Mouse (Mus musculus) lung, postnatal 0 days (tissue): Measurements from ENCODE around the gene Prdm8. TPM values are rescaled to one million over a fixed set of nuclear protein-coding genes. Genes with fewer than 3 reads are reported as not detected.

Source experiments
- ATAC-seq: fragments of 200-750 bp; cut with Nextera tagmentation; 2 replicates; pipeline ENCODE4 v1.8.0; 2017; ENCODE audit warnings: moderate library complexity
- DNase-seq: peaks from one replicate; pipeline ENCODE4 v3.0.0-alpha.2; 2016; ENCODE audit warnings: low spot score
- H3K27ac ChIP-seq: fragments of 300-500 bp; sonication (generic); 2 replicates; pipeline ENCODE4 v1.5.1; 2014; ENCODE audit warnings: antibody characterized with exemption, mild to moderate bottlenecking, low read length, mixed read lengths
- H3K27me3 ChIP-seq: fragments of 300-500 bp; sonication (generic); replicated peaks from 2 replicates; pipeline ENCODE4 v1.6.1; 2014; ENCODE audit warnings: low read length, mixed read lengths; ENCODE audit not compliant: insufficient read depth
- H3K36me3 ChIP-seq: fragments of 300-500 bp; sonication (generic); 2 replicates; pipeline ENCODE4 v1.6.1; 2014; ENCODE audit warnings: low read length, mixed read lengths; ENCODE audit not compliant: insufficient read depth
- H3K4me1 ChIP-seq: fragments of 300-500 bp; sonication (generic); 2 replicates; pipeline ENCODE4 v1.6.1; 2014; ENCODE audit warnings: antibody characterized with exemption, low read depth, low read length, mixed read lengths; ENCODE audit not compliant: insufficient read depth
- H3K4me2 ChIP-seq: fragments of 300-500 bp; sonication (generic); replicated peaks from 2 replicates; pipeline ENCODE4 v1.6.1; 2014; ENCODE audit warnings: low read depth, mild to moderate bottlenecking, low read length, moderate library complexity, mixed read lengths
- H3K4me3 ChIP-seq: fragments of 300-500 bp; sonication (generic); 2 replicates; pipeline ENCODE4 v1.5.1; 2014; ENCODE audit warnings: low read depth, low read length
- H3K9ac ChIP-seq: fragments of 300-500 bp; sonication (generic); replicated peaks from 2 replicates; pipeline ENCODE4 v1.6.1; 2014; ENCODE audit warnings: low read depth, mild to moderate bottlenecking
- H3K9me3 ChIP-seq: fragments of 300-500 bp; sonication (generic); 2 replicates; pipeline ENCODE4 v1.6.1; 2016; ENCODE audit warnings: low read length, mixed read lengths
- CTCF ChIP-seq: IDR thresholded peaks from 2 replicates; pipeline ENCODE4 v1.5.1; 2016; ENCODE audit warnings: antibody characterized with exemption, mild to moderate bottlenecking
- EP300 ChIP-seq: IDR thresholded peaks from 2 replicates; pipeline ENCODE4 v1.6.1; 2016; ENCODE audit warnings: antibody characterized with exemption, mild to moderate bottlenecking, control low read depth
- WGBS: fragments of 180-500 bp; shearing (Covaris S2); extraction: QIAGEN DNeasy Blood & Tissue Kit; methylation state at CpG from one replicate; pipeline ENCODE4 v1.1.7; 2014; 5-methylcytosine and 5-hydroxymethylcytosine counted together
- polyA plus RNA-seq: library from polyadenylated mRNA; unstranded; fragments of >200 nt; fragmentation: Nextera tagmentation; extraction: Ambion mirVana; gene quantifications from 2 replicates; pipeline ENCODE4 v1.2.1, GENCODE M21; 2015

The Prdm8 gene
- polyA plus RNA-seq, 1 experiment from 2014 or later, result 0.99 TPM

DNA sequence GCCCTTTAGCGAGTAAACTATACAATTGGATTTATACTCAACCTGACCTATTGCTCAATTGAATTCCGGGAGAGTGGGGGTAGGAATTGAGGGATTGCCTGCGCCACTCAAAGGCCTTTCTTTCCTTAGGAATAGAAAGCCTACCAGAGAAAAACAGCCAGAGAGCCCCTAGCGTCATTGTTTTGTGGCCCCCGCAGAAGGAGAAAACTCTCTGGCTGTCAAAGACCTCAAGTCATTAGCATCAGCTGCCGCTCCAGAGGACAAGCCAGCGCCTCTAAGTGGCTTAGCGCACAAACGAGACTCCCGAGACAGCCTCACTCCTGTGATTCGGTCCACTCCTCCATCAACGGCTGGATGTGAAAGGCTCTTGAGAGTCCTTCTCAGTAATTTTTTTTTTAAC lies 12.6 kb downstream of the Prdm8 start:
- Histone ChIP-seq H3K4me3 (no peak overlapping the region), H3K4me2 (no peak overlapping the region), H3K36me3 (no peaks in the 10 kb centered on the region), H3K27ac (no peak overlapping the region), H3K9ac (no peak overlapping the region), H3K9me3 (no peaks in the 10 kb centered on the region), H3K27me3 (peaks cover 31% of the 10 kb centered on the region; the same call in 1 of the 2 replicates), H3K4me1 (no peaks in the 10 kb centered on the region)
- WGBS, result 8% methylated on average over 12 of the region's 12 CpGs
- no peak for TF ChIP-seq CTCF
- no peak for DNase-seq
- no peak for ATAC-seq

- no peak overlapping the region for H3K9ac ChIP-seq
Observed at GRCm38 (mm10) chr5:98180461-98180887, 13.5 kb downstream of the Prdm8 start.

DNA sequence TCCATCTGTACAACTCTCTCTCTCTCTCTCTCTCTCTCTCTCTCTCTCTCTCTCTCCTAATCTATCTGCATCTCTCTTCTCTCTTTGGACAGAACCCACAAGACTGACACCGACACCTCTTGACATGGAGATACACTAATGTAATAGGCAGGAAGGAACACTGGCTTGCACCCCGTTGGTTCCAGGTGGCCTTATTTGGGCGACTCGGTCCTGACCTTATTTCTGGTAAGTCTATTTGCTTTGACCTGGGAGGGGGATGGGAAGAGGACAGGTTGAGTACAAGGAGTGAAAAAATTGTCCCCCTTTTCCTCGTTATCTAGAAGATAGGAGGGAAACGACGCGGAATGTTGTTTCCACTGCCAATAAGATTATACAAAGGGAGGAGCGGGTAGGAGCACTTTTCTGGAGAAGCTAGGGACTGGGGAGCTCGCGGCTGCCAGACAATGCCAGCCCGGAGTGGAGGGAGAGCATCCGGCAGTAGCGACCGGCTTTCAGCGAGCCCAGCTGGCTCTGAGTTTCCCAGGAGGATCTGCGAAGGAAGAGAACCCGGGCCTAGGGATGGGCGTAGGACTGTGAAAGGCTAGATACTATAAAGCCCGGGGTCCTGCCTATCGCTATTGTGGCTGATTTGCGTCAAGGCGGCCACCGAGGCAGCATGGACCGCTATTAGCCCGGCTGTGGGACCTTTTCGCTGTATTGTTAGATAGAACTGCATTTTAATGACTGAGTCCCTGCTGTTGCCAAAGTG lies 14.1 kb downstream of the Prdm8 start:
- Histone ChIP-seq H3K9ac (0 out of 2 replicates have a peak overlapping the region, but pooled peaks have one; percentile 12), H3K9me3 (no peaks in the 10 kb centered on the region), H3K36me3 (no peaks in the 10 kb centered on the region), H3K27ac (0 out of 2 replicates have a peak overlapping the region, but pooled peaks have one; percentile 5), H3K27me3 (peaks cover 41% of the 10 kb centered on the region; the same call in 1 of the 2 replicates), H3K4me1 (0 out of 2 replicates have a peak, but pooled peaks cover under 1% of the 10 kb centered on the region), H3K4me3 (peak overlapping the region; percentile 36), H3K4me2 (peak overlapping the region; percentile 49)
- TF ChIP-seq EP300 (no peak), CTCF (no peak)
- DNase-seq (peak; percentile 18), ATAC-seq (no peak)
- 1% methylated on average over 27 of the region's 27 CpGs for WGBS

More at GRCm38 (mm10) chr5:98180461-98180887, 13.5 kb downstream of the Prdm8 start:
- H3K4me3 ChIP-seq, result peak overlapping the region; percentile 36
- no peaks in the 10 kb centered on the region for H3K36me3 ChIP-seq
- H3K4me1 ChIP-seq, result no peaks in the 10 kb centered on the region
- peak overlapping the region; percentile 49 for H3K4me2 ChIP-seq
- no peaks in the 10 kb centered on the region for H3K9me3 ChIP-seq
- no peak overlapping the region for H3K27ac ChIP-seq
- ATAC-seq (no peak), DNase-seq (peak; percentile 31)
- WGBS, result under 1% methylated on average over 18 of the region's 19 CpGs
- peaks cover 37% of the 10 kb centered on the region; the same call in 1 of the 2 replicates for H3K27me3 ChIP-seq
- TF ChIP-seq EP300 (no peak), CTCF (no peak)

DNA sequence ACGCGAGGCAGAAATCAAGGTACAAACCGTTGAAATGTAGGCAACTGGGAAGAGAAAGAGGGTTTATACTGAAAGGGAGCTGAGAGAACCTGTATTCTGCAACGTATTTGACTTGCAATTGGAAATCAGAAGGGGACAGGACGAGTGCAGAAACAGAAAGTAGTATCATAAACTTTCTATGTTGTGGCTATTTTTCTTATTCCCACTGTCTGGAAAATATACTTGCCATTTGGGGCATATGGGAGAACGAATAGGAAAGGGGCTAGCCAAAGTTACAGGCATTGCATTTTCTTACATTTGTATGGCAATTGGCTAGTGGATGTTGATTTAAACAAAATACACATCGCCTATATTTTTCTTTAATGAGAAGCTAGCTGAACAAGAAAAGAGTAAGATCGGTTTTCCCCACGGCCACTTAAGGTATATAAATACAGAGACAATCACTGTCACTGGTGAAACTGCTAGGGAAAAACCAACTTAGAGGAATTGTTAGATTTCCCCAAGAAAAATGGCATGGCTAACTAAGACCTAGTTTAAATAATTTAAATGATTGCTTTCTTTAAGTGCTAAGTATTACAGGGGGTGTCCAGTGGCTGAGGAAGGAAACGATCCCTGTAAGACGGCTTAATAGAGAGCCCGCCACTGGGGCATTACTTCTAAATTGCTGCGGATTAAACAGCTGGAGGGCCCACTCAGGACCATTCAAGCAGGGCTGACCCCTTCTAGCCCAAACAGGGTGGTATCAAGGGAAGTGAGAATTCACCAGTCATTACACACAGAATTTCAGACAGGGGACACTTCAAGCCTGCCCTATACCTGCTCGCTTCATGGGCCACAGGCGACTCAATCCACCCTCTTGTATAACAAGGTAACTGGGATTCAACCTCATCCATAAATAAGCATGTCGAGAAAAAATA lies 14.9 kb downstream of the Prdm8 start:
- Histone ChIP-seq H3K9ac (no peak overlapping the region), H3K4me2 (peak overlapping the region; percentile 49), H3K9me3 (no peaks in the 10 kb centered on the region), H3K4me1 (0 out of 2 replicates have a peak, but pooled peaks cover 6% of the 10 kb centered on the region), H3K27me3 (peaks cover 49% of the 10 kb centered on the region), H3K36me3 (no peaks in the 10 kb centered on the region), H3K27ac (no peak overlapping the region), H3K4me3 (peak overlapping the region; percentile 36)
- WGBS, result 12% methylated on average over 16 of the region's 16 CpGs
- DNase-seq, result no peak
- TF ChIP-seq CTCF, result no peak
- TF ChIP-seq EP300, result no peak
- no peak for ATAC-seq

GRCm38 (mm10) chr5:98182603-98182920 lies 15.6 kb downstream of the Prdm8 start:
- Histone ChIP-seq H3K4me3 (0 out of 2 replicates have a peak overlapping the region, but pooled peaks have one; percentile 12), H3K9me3 (no peaks in the 10 kb centered on the region), H3K4me2 (peak overlapping the region; percentile 29; the same call in 1 of the 2 replicates), H3K36me3 (no peaks in the 10 kb centered on the region), H3K27ac (no peak overlapping the region), H3K4me1 (0 out of 2 replicates have a peak, but pooled peaks cover 6% of the 10 kb centered on the region), H3K27me3 (peaks cover 49% of the 10 kb centered on the region), H3K9ac (no peak overlapping the region)
- no peak for ATAC-seq
- WGBS, result 12% methylated on average over 5 of the region's 5 CpGs
- no peak for TF ChIP-seq EP300
- no peak for TF ChIP-seq CTCF
- DNase-seq, result no peak
